Mouse (Mus musculus): Measurements from ENCODE around the gene Cyp2c55.

Gene Cyp2c55

DNA sequence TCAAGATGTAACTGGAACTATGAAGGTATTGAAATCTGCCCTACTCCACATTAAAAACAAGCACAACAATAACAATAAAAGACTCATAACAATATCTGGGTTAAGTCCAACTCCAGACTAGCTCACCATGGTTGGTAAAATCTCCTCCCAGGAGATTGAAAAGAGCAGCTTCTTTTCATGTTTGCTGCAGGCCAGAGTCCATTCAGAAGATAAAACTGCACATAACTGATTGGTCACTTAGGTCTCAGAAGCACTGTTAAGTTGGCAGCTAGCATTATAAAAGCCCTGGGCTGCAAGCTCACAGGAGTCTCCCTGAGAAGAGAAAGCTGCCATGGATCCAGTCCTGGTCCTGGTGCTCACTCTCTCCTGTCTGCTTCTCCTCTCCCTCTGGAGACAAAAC lies at the start of gene Cyp2c55:
Cyp2c55 (plus strand) TSS at position 305 of the 400 bp plus-strand sequence.
- DNase-seq (ENCODE audit: low spot score), result no peak

DNA sequence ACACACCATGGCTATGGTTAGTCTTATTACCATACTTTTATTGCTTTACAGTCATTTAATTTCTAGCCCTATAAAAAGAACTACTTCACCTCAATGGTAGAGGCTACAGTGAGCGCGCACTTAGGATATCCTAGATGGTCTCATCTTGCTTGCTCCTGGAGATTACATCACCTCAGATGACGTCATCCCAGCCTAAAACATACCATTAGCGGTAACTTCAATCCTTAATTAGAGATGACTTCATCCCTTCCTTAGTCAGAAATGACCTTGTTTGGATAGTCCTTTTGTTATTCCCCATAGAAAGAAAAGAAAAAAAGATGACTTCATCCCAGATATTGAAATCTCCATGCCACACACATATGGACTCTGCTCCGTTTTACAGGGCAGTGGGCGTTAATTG lies 36.1 kb upstream of the Cyp2c55 start:
- no peak for DNase-seq (ENCODE audit: low spot score)

DNA sequence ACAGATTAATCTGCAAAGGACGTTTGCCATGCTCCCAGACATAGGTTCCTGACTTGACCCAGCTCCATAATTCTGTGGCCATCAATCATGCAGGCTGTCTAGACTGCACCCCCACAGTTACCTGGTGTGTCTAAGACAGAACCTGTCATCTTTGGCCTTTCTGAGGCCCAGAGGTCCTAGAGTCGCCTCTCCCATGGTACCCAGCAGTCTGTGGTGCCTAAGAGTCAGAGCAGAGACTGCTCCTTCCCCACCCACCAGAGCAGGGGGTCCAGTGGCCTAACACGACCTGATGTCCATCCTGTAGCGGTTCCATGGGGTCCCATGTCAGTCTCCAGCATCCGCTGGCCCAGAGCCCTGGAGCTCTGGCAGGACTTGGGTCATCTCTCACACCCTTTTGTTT lies 34.2 kb upstream of the Cyp2c55 start:
- no peak for DNase-seq (ENCODE audit: low spot score)

DNA sequence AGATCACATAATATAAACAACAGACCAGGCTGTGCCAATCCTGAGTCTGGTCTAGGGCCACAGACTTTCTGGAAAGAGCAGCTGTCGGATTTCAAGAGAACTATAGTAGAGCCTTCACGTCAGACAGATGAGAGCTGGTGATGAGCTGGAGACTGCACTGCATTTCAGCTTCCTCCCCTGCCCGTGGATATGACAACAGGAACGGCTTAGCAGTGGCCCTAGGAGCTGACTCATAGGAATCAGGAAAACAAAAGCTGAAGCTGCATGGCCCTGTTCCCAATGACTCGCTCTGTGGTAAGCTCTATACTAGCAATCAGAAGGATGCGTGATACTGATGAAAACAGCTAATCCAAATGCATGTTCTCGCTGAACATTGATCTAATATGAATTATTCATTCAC lies 33.2 kb upstream of the Cyp2c55 start:
- no peak for DNase-seq (ENCODE audit: low spot score)

DNA sequence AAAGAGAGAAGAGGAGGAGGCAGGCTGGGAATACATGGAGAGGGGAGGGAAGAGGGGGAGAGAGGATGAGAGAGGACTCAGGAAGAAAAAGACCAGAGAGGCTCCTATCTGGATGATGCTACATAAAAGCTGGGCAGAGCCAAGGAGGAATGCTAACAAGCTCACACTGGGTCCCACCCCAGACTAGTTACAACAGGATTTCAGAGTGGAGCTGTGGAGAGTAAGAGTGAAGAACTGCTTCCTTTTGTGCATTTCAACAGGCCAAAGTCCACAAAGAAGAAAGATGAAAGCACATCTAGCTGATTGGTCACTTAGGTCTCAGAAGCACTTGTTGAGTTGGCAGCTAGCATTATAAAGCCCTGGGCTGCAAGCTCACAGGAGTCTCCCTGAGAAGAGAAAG lies 30.6 kb upstream of the Cyp2c55 start:
- DNase-seq (ENCODE audit: low spot score), result no peak

DNA sequence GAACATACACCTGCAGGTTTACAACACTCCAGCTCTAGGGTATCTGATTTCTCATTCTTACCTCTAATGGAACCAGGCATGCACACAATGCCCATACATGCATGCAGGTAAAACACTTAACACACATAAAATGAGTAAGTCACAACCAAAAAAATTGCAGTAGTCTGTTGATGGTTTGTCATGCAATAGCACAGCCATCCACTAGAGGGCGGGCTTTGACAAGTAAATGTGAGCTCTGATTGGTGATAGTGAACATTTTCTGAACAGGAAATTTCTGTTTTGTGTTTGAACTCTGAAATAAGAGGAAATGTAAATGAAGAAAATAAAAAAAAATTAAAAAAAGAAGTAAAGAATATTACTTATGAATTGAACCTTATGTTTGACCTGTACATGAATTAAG lies 24.9 kb upstream of the Cyp2c55 start:
- DNase-seq (ENCODE audit: low spot score), result peak; percentile 61

DNA sequence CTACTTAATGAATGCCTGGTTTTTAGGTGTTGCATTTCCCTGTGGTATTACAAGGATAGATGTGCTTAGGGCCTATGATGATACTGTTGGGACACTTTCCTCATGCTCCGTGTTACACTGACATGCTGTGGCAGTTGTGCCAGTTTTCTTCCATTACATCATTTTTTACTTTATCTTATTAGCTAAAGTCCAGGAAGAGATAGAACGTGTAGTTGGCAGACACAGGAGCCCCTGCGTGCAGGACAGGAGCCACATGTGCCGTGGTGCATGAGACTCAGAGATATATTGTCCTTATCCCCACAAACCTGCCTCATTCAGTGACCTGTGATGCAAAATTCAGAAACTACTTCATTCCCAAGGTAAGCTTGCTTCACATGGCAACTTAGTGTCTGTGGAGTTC lies 8.6 kb upstream of the Cyp2c55 start:
- no peak for DNase-seq (ENCODE audit: low spot score)

DNA sequence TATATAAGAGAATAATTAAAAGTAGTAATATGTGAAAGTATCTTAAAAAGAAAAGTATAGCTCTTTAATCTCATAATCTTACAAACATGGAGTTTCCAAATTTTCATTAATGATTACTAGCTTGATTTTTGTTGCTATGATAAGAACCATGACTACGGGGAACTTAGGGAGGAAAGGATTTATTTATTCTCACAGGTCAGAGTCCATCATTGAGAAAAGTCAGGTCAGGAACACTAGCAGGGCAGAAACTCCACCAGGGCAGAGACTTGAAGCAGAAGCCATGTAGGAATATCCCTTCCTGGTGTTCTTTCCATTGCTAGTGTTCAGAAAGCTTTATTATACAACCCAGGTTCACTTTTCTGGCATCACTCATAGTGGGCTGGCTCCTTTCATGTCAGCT lies 8.1 kb upstream of the Cyp2c55 start:
- no peak for DNase-seq (ENCODE audit: low spot score)

DNA sequence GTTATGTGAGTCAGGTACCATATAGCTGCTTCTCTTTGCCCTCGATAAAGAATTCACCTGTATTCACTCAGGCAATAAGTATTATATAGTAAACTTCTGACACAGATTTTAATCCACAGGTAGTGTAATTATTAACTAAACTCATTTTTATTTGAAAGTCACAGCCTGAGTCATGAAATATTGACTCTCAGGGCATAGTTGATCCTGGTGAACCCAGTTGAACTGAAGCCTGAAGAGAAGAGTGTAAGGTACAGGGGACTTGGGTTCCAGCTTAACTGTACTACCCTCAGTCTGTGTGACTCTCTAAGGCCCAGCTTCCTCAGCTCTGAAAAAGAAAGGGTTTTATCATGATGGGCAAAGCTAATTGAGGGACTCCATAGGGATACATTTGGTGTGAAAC lies 1.7 kb upstream of the Cyp2c55 start:
- no peak for DNase-seq (ENCODE audit: low spot score)

DNA sequence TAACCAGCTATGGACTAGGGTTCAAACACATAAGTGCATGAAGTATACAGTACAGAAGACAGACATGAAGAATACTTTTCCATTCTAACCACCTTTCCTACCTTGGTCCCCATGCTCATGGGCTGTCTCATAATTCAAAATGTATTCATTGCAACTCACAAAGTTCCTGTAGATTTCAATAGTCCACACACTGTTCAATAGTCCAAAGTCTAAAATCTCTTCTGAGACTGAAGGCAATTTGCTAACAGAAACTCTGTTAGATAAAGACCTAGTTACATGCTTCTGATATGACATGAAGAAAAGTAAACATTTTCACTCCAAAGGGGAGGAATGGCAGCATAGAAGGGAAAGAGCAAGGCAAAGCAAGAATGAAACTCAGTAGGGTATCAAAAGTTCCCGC lies 51.1 kb downstream of the Cyp2c55 start:
- DNase-seq (ENCODE audit: low spot score), result no peak

DNA sequence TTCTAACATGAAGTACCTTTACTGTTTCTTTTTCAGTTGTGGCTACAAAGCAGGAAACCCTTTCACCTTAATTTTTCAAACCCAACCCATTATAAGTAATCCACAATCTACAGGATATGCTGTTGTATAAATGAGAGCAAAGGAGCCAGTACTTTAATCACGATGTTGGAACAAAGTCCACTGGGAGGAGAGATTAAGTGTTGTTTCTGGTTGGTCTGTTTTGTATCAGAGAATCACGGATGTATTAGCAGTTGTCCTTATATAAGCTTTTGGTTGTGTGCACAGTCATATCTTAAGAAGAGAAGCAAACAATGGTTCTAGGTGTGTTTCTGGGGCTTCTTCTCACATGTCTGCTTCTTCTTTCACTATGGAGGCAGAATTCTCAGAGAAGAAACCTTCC lies 53.9 kb downstream of the Cyp2c55 start, which contains the start of gene Cyp2c65:
Cyp2c65 (plus strand) TSS at position 297 of the 400 bp plus-strand sequence.
- no peak for DNase-seq (ENCODE audit: low spot score)
